Mouse (Mus musculus): ENCODE data around the gene Lgi4.

The Lgi4 gene

GRCm38 (mm10) chr7:31059108-31059507 is at the start of gene Lgi4:
Lgi4 (plus strand) TSS chr7:31059342.
- no peak for DNase-seq (ENCODE audit: low read depth, low spot score)

GRCm38 (mm10) chr7:31012971-31013370 is 46.2 kb upstream of the Lgi4 start:
- no peak for DNase-seq (ENCODE audit: low read depth, low spot score)

- no peak for DNase-seq (ENCODE audit: low read depth, low spot score)
These were observed 41.8 kb upstream of the Lgi4 start for GRCm38 (mm10) chr7:31017104-31017901.

DNA sequence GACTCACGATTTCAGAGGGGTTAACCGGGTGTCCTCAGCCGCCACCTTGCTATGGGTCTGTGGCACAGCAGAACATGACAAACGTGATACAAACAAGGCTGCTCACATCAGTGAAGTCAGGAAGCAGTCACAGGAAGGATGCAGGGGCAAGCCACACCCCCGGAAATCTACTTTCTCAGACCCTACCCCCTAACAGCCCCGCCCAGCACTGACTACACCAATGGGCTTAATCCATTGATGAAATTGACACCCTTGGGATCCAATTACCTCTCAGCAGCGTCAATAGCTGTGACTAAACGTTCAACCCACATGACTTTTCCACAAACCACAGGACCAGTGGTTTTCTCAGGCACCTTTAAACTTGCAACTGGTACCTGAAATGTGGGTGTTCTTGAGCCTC is 30.5 kb upstream of the Lgi4 start:
- DNase-seq (ENCODE audit: low read depth, low spot score), result no peak

DNA sequence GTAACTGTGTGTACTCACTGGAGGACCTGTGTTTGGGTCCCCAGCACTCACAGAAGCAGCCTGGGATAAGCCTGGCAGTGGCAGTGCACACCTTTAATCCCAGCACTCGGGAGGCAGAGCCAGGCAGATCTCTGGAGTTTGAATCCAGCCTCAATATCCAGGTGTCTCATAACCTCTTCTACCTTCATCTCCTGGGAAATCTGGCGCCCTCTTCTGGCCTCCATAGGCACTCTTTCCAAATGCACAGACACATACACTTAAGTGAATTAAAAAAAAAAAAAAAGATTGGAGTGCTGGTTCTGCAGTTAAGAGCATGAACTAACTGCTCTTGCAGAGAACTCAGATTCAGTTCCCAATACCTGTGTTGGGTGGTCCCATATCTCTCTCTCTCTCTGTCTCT is 28.4 kb upstream of the Lgi4 start:
- no peak for DNase-seq (ENCODE audit: low read depth, low spot score)

DNA sequence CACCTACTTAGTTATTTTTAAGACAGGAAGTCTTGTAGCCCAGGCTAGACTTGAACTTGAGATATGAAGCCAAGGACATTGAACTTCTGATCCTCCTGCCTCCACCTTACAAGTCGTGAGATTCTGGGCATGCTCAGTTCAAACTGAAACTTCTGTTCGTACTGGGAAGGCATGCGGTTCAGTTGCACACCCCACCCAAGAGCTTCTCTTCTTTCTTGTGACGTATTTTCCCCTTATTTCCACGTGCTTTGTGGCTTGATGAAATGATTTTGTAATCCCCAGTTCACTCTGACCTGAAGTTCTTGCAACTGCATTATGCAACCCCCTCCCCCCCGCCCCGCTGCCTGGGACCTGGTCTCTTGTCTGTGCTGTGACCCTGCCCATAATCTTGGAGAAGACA is 27.4 kb upstream of the Lgi4 start:
- no peak for DNase-seq (ENCODE audit: low read depth, low spot score)

DNA sequence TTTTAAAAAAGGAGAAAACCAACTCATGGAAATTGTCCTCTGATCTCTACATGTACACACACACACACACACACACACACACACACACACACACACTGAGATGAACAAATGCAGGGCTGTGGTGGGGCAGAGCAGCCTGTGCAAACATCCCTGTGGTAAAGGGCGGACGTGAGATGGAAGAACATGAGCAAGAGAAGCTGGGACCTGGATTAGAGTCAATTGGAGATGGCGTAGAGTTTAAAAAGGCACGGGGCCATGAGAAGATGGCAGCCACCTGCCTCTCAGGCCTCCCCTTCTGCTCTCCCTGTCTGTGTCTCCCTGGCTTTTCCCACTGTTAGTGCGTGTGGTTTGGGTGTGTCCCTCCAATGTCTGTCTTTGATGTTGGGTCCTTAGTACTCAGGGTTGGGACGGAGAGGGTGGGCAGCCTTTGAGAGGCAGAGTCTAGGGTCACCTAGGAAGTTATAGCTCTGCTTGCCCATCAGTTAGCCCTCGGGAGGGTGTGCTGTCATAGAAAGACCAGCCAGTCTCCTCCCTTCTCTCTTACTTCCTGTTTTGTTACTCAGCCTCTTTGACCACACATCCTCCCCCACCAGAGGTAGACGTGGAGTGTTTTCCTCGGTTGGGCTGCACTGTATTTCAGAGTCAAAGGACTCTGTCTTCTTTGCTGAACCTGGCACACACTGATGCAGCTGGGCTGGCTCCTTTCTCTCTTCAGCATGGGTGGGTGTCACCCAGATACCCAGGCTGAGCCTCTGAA is 25.6 kb upstream of the Lgi4 start:
- DNase-seq (ENCODE audit: low read depth, low spot score), result no peak

GRCm38 (mm10) chr7:31034789-31035188 is 24.4 kb upstream of the Lgi4 start:
- DNase-seq (ENCODE audit: low read depth, low spot score), result no peak

- no peak for DNase-seq (ENCODE audit: low read depth, low spot score)
These were observed 23.9 kb upstream of the Lgi4 start for GRCm38 (mm10) chr7:31035291-31035690.

DNA sequence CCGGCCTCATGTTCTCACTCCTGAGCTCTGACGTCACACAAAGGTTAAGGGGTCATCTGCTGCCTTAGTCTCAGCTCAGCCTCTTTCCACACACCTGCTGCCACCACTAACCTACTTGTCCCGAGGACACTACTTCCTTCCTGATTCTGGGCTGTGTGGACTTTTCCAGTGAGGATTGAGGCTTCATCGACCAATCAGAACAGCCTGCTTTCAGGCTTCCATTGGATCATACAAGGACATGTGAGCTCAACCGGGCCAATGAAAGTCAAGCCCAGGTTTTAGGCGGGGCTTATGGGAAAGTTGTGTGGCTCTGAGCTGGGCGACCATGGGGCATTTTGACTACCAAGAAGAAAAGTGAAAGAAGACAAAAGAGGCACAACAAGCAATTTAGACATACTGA is 22.2 kb upstream of the Lgi4 start:
- no peak for DNase-seq (ENCODE audit: low read depth, low spot score)

DNA sequence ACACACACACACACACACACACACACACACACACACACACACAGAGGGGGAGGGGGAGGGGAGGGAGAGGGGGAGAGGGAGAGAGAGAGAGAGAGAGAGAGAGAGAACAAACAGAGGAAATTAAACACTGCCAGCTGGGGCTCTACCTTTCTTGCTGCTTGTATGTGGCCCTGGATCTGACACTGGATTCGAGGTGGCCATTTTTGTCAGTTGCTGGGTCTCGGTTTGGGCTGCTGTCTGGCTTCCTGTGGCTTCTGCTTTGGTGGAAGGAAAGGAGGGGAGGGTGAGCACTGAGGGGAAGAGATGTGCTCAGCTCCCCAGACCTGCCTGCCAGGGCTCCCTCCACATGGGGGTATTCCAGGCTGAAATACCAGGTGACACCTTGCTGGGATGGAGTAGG is 21.5 kb upstream of the Lgi4 start:
- DNase-seq (ENCODE audit: low read depth, low spot score), result no peak

GRCm38 (mm10) chr7:31039011-31039410 is 20.1 kb upstream of the Lgi4 start:
- no peak for DNase-seq (ENCODE audit: low read depth, low spot score)

DNA sequence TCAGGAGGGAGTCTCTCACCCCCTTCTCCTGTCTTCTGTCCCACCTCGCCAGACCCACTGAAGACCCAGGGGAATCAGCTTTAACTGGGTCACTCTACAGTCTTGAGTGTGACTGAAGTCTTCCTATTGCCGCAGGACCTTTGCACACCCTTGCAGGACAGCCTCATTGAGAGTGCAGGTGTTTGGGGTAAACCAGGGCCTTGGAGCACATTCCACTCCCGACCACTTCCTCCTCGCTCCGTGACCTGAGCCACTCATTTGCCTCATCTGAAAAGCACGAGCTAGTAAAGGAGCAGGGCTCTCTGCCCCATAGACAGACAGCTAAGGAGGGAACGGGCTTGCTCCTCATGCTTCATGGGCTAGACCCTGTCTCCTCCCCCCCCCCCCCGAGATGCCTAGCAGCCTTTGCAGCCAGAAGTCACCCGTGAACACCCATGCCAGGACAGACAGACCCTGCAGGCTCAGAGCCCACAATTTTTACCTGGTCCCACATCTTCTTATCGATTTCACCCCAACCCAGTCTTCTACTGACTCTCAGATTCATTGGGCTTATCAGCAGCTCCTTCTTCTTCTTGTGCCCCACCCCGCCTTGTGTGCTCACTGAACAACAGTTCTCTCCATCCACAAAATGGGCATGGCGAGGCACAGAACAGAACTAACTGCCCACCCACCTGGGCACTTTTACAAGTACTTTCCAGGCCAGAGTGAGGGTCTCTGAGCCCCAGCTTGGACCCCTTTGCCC is 18.7 kb upstream of the Lgi4 start:
- no peak for DNase-seq (ENCODE audit: low read depth, low spot score)

- DNase-seq (ENCODE audit: low read depth, low spot score), result no peak
These were observed 18.1 kb upstream of the Lgi4 start for GRCm38 (mm10) chr7:31041023-31041407.

- DNase-seq (ENCODE audit: low read depth, low spot score), result no peak
These were observed 17.4 kb upstream of the Lgi4 start for GRCm38 (mm10) chr7:31041662-31042315.

DNA sequence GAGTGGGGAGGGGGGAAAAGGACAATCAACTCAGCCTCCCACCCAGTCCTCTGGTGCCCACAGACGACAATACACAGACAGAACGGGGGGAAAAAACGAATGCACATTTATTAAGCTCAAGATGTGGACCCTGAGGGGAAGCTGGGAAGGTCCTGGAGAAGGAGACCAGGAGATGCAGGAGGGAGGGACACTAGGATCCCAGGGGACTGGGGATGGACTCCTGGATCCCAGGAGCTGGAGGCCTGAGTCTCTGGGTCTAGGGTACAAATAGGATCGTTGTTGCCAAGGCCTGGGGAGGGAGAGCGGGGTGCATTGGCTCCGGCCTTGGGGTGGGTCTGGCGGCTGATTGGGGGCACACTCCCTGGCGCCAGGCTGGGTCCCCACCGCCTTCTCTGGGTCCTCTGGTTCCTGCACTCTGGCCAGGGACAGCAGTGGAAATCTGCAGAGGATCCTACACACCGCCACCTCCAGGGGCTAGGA is 16.7 kb upstream of the Lgi4 start, which contains the start of gene Fxyd5:
TSS of gene Fxyd5 (minus strand) at position 51 of the 480 bp plus-strand sequence.
- DNase-seq (ENCODE audit: low read depth, low spot score), result no peak

DNA sequence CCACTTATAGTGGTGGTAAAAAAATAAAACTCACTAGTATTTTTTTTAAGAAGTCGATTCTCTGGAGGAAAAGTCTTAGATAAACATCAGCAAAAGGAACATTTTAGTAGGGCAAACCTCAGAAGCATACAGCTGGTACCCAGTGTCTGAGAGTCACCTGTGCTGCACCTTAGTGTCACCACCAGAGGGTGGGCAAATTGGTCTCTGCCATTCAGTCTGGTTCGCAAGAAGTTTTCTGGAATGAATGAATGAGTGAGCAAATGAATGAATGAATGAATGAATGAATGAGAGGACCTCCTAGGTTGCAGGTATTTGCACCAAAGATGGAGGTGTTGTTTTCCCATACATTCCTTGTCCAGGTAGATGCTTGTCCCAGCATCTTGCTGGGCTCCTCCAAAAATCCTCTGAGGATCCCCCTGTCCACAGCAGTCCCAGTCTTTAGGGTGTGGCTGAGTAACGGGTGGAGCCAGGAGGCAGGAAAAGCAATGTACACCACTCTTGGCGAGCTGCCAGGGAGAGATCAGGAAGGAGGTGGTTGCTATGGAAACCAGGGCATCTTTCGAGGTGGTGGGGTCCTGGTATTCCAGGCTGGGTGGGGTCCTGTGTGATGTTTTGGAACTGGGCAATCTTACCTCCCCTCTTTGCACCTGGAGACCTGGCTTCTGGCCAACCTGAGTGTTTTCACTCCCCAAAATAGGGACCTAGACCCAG is 9.9 kb upstream of the Lgi4 start:
- no peak for DNase-seq (ENCODE audit: low read depth, low spot score)

- no peak for DNase-seq (ENCODE audit: low read depth, low spot score)
These were observed 9.3 kb upstream of the Lgi4 start for GRCm38 (mm10) chr7:31049846-31050281.

- no peak for DNase-seq (ENCODE audit: low read depth, low spot score)
These were observed 8.7 kb upstream of the Lgi4 start for GRCm38 (mm10) chr7:31050487-31050886.

DNA sequence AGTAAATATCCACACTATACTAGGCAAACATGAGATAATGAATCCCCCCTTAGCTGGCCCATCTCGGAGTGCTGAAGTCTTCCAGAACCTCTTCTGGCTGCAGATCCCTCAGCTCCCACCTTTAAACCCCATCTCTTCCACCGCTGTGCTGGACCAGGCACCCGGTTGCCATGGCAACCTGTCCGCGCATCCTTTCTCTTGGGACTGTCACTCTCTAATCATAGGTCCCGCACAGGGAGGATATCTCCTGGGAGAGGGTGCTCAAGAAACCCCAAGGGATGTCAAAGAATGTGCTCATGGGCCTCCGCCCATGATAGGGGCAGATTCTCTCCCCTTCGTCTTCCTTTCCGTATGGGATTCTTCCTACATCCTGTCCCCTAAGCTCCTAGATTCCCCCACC is 8.2 kb upstream of the Lgi4 start:
- DNase-seq (ENCODE audit: low read depth, low spot score), result no peak
